Mouse (Mus musculus) heart, postnatal 25 days (tissue): ENCODE data around the gene Vim. TPM values are rescaled to one million over a fixed set of nuclear protein-coding genes. Genes with fewer than 3 reads are reported as not detected.

ENCODE experiments used
- DNase-seq: peaks from one replicate; pipeline ENCODE4 v3.0.0; 2022; ENCODE audit warnings: low spot score
- intact Hi-C: fragments of 180-260 bp; cut with DNase I; formaldehyde crosslinking; loops from one replicate; pipeline ENCODE4 v1.15.1; 2025
- total RNA-seq, 2 experiments: library from RNA; stranded (reverse); gene quantifications; 2 replicates each; pipeline ENCODE4 v1.2.3; 2021

The Vim gene
- total RNA-seq, result 100 to 1,000 TPM; 334 to 431 TPM

GRCm38 (mm10) chr2:13573408-13574065, at the start of gene Vim:
TSS of gene Vim (plus strand) at chr2:13573927.
- peak; percentile 85 for DNase-seq
- intact Hi-C loops, result loop anchor here (1.0 to 5.0 kb wide), 4 partner anchors 29 to 283 kb away; partner anchors contain the start of gene Trdmt1

GRCm38 (mm10) chr2:13526205-13526604, 47.5 kb upstream of the Vim start:
- DNase-seq, result no peak
- intact Hi-C loops, result no loop called here

DNA sequence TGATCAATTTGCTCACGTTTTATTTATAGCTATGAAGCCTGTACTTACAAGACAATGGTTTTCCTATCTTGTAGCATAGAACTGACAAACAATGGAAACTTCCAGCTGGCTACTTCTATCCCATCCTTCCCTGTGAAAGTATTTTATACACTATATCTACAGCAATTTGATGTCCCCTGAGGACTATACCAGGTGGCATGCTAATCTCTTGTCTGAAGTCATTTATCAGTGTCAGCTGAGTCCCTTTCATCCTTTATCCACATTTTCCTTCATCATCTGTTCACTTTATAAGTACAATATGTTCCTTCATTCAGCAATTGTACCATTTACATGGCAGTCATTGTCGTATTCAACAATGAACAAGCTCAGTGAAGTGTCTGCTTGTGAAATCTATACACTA, 46.6 kb upstream of the Vim start:
- intact Hi-C loops, result no loop called here
- no peak for DNase-seq

DNA sequence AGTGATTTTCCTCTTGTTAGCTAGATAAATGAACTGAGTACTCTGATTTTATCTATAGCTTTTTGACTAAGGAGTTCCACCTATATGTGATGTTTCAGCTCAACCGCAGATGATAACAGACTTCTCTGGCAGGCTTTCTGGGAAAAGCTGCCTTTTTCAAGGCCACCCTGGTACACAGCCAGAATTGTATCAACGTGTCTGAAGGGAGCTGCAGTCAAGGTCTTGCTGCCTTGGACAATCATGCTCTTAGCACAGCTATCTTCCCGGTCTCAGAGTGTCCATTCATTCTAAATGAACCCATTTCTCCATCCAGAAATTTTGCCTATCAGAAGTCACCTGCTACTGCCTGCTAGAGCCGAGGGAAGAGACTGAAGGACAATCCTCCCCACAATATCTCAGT, 46.2 kb upstream of the Vim start:
- intact Hi-C loops, result no loop called here
- no peak for DNase-seq

DNA sequence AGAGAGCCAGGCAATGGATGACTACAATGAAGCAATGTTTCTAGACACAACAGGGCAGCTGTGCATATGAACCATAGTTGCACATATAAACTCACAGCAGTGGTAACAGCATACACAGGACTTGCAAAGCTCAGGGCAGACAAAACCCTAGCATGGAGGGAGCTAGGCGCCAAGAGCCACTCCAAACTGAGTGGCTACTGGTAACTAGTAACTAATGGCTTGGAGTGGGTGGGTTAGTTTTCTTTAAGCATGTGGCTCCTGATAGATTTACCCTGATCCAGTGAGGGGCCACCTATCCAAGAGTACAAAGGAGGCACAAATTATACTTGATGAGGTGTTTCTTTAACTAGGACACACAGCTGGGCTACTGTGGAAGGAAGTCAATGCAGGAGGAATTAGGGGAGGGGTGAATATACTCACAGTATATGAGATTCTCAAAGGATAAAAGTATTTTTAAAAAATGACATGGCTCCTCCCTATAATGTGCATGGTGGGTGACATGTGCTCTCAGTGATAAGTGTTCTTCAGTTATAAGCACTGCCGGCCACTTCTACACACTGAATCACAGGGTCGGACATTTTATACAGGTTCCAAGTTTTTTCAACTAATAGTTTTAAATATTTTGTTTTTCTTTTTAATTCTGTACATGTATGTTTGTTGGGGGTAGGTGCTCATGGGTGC, 44.3 kb upstream of the Vim start:
- intact Hi-C loops, result no loop called here
- DNase-seq, result no peak

DNA sequence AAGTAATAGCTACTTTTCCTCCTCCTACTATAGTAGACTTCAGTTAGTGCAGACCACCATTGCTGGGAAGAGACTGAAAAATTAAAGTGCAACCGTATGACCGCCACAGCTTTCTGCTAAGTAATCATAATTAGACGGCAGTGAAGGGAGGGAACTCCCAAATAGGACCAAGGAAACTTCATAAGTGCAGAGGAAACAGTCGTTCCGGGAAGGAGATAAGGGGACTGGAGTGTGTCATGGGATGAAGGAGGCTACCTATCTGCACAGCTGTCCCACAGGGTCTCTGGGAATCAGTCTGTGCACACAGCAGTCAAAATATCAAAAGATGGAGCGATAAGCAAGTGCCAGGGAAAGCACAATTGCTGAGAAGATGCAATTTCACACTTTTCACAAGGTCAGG, 43.1 kb upstream of the Vim start:
- intact Hi-C loops, result no loop called here
- DNase-seq, result no peak

DNA sequence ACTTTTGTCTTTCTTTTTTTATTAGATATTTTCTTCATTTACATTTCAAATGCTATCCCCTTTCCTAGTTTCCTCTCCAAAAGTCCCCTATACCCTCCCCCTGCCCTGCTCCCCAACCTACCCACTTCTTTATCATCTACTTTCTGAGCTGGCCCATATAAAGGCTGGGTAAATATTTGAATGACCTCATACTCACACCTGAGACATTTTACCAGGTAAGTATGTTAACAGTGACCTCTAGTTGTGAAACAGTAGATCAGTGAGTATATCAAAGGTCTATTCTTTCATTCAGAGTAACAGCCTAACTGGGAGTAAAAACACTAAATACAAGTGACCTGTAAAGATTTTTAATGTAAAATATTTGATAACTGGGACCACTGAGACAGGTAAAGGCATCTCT, 37.0 kb upstream of the Vim start:
- no peak for DNase-seq
- intact Hi-C loops, result no loop called here

DNA sequence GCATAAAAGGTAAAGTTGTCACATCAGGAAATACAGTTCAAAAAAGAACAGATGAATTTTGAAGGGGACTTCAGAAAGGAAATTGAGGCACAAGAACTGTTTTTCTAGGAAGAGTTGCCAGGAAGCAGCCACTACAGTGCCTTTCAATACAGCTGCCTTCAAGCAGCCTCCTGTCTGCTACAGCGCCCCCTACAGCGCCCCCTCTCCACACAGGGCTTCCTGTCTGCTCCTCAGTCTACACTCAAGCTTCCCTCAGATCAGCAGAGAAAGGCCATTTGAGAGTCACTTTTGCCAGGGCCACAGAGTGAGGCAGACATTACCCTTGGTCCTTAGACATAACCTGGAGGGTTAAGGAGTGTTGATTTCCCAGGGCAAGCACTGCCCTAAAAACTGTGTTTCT, 36.0 kb upstream of the Vim start:
- intact Hi-C loops, result no loop called here
- DNase-seq, result no peak

- DNase-seq, result no peak
- intact Hi-C loops, result no loop called here
These were observed 35.5 kb upstream of the Vim start for GRCm38 (mm10) chr2:13538258-13538657.

GRCm38 (mm10) chr2:13538704-13539377, 34.9 kb upstream of the Vim start:
- DNase-seq, result no peak
- intact Hi-C loops, result no loop called here

DNA sequence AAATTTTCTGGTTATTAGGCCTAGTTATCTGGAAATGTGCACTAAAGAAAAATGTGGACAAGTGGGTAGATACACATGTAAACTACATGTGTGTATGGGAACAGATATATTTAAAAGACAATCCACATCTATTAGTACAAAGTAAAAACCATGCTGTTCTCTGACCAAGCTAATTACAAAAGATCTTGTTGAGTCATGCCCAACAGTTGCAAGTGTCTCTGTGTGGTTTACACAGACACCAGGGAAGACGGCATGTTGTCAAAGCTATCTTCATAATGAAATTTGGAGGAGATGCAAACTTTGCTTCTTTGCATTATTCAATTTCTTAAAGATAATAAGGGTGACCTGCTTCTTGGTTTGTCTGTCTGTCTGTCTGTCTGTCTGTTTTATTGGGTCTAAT, 33.9 kb upstream of the Vim start:
- intact Hi-C loops, result no loop called here
- DNase-seq, result no peak

GRCm38 (mm10) chr2:13543519-13544124, 30.1 kb upstream of the Vim start:
- DNase-seq, result no peak
- intact Hi-C loops, result loop anchor here (1.0 kb wide), 1 partner anchor 31 kb away; no protein-coding TSS in a partner anchor

- intact Hi-C loops, result loop anchor here (1.0 kb wide), 1 partner anchor 30 kb away; no protein-coding TSS in a partner anchor
- peak; percentile 79 for DNase-seq
These were observed 29.4 kb upstream of the Vim start, which contains the start of gene Trdmt1 for GRCm38 (mm10) chr2:13544193-13544824. TSS of gene Trdmt1 (minus strand) at chr2:13544668.

- intact Hi-C loops, result no loop called here
- DNase-seq, result no peak
These were observed 25.0 kb upstream of the Vim start for GRCm38 (mm10) chr2:13548749-13549148.

DNA sequence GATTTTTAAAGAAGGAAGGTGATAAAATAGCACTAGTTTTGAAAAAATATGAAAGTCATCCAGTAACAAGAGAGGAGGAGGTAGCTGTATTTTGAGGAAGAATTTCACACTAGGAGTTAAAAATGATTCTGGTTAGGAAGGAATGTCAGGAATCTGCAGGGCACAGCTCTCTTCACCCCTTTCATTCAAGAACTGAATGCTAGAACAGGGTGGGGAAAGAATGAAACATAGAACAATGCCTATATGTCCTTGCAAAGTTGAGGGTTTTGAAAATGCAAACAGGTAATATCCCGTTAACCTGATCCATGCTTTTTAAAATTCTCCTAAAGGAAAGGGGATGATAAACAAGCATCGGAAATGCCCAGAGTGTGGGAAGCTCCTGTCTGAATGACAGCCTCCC, 19.8 kb upstream of the Vim start:
- DNase-seq, result no peak
- intact Hi-C loops, result no loop called here

GRCm38 (mm10) chr2:13556239-13556638, 17.5 kb upstream of the Vim start:
- DNase-seq, result no peak
- intact Hi-C loops, result no loop called here

GRCm38 (mm10) chr2:13557145-13558030, 16.3 kb upstream of the Vim start:
- DNase-seq, result no peak
- intact Hi-C loops, result no loop called here

GRCm38 (mm10) chr2:13558607-13559262, 15.0 kb upstream of the Vim start:
- intact Hi-C loops, result no loop called here
- DNase-seq, result peak; percentile 44

- intact Hi-C loops, result no loop called here
- no peak for DNase-seq
These were observed 14.4 kb upstream of the Vim start for GRCm38 (mm10) chr2:13559303-13559702.
